Mouse (Mus musculus): ENCODE results near the gene Baz2b.

Gene Baz2b

GRCm38 (mm10) chr2:60209703-60210651 is at the start of gene Baz2b, which contains the start of gene March7:
Gene Baz2b, minus strand, starts transcription at chr2:60209839.
Gene March7, plus strand, starts transcription at chr2:60209887.
- in situ Hi-C loops (cut with MboI, MseI): loop anchor here (5.0 to 25.0 kb wide), 2 partner anchors 78 to 1402 kb away; no protein-coding TSS in a partner anchor

- in situ Hi-C loops (cut with MboI, MseI): no loop called here
Measured at GRCm38 (mm10) chr2:60259186-60259585, 49.5 kb upstream of the Baz2b start.

- in situ Hi-C loops (cut with MboI, MseI): no loop called here
Measured at GRCm38 (mm10) chr2:60256751-60257150, 47.1 kb upstream of the Baz2b start.

GRCm38 (mm10) chr2:60253506-60253905 is 43.9 kb upstream of the Baz2b start:
- in situ Hi-C loops (cut with MboI, MseI): no loop called here

- in situ Hi-C loops (cut with MboI, MseI): no loop called here
Measured at GRCm38 (mm10) chr2:60252782-60253181, 43.1 kb upstream of the Baz2b start.

GRCm38 (mm10) chr2:60234506-60234905 is 24.9 kb upstream of the Baz2b start:
- in situ Hi-C loops (cut with MboI, MseI): no loop called here

GRCm38 (mm10) chr2:60233147-60233546 is 23.5 kb upstream of the Baz2b start:
- in situ Hi-C loops (cut with MboI, MseI): no loop called here

- in situ Hi-C loops (cut with MboI, MseI): no loop called here
Measured at GRCm38 (mm10) chr2:60230361-60230760, 20.7 kb upstream of the Baz2b start.

- in situ Hi-C loops (cut with MboI, MseI): no loop called here
Measured at GRCm38 (mm10) chr2:60228470-60228869, 18.8 kb upstream of the Baz2b start.

- in situ Hi-C loops (cut with MboI, MseI): loop anchor here (25.0 kb wide), 1 partner anchor 1389 kb away; no protein-coding TSS in a partner anchor
Measured at GRCm38 (mm10) chr2:60223489-60223888, 13.8 kb upstream of the Baz2b start.

- in situ Hi-C loops (cut with MboI, MseI): loop anchor here (25.0 kb wide), 1 partner anchor 1390 kb away; no protein-coding TSS in a partner anchor
Measured at GRCm38 (mm10) chr2:60221954-60222353, 12.3 kb upstream of the Baz2b start.

GRCm38 (mm10) chr2:60221236-60221635 is 11.6 kb upstream of the Baz2b start:
- in situ Hi-C loops (cut with MboI, MseI): loop anchor here (25.0 kb wide), 1 partner anchor 1391 kb away; no protein-coding TSS in a partner anchor

- in situ Hi-C loops (cut with MboI, MseI): loop anchor here (25.0 kb wide), 1 partner anchor 1395 kb away; no protein-coding TSS in a partner anchor
Measured at GRCm38 (mm10) chr2:60217620-60218019, 8.0 kb upstream of the Baz2b start.

- in situ Hi-C loops (cut with MboI, MseI): loop anchor here (25.0 kb wide), 1 partner anchor 1396 kb away; no protein-coding TSS in a partner anchor
Measured at GRCm38 (mm10) chr2:60216547-60217153, 7.0 kb upstream of the Baz2b start.

GRCm38 (mm10) chr2:60214683-60215082 is 5.0 kb upstream of the Baz2b start:
- in situ Hi-C loops (cut with MboI, MseI): loop anchor here (25.0 kb wide), 1 partner anchor 1398 kb away; no protein-coding TSS in a partner anchor

- in situ Hi-C loops (cut with MboI, MseI): loop anchor here (25.0 kb wide), 1 partner anchor 1400 kb away; no protein-coding TSS in a partner anchor
Measured at GRCm38 (mm10) chr2:60212488-60212887, 2.8 kb upstream of the Baz2b start.

GRCm38 (mm10) chr2:60210821-60211220 is 1.2 kb upstream of the Baz2b start:
- in situ Hi-C loops (cut with MboI, MseI): loop anchor here (25.0 kb wide), 1 partner anchor 1401 kb away; no protein-coding TSS in a partner anchor

GRCm38 (mm10) chr2:60209122-60209611 is 472 bp downstream of the Baz2b start:
- in situ Hi-C loops (cut with MboI, MseI): loop anchor here (5.0 to 25.0 kb wide), 2 partner anchors 77 to 1403 kb away; no protein-coding TSS in a partner anchor

- in situ Hi-C loops (cut with MboI, MseI): loop anchor here (5.0 to 25.0 kb wide), 2 partner anchors 73 to 1407 kb away; no protein-coding TSS in a partner anchor
Measured at GRCm38 (mm10) chr2:60205795-60206194, 3.8 kb downstream of the Baz2b start.

GRCm38 (mm10) chr2:60204162-60204561 is 5.5 kb downstream of the Baz2b start:
- in situ Hi-C loops (cut with MboI, MseI): loop anchor here (25.0 kb wide), 1 partner anchor 1408 kb away; no protein-coding TSS in a partner anchor

GRCm38 (mm10) chr2:60203733-60204132 is 5.9 kb downstream of the Baz2b start:
- in situ Hi-C loops (cut with MboI, MseI): loop anchor here (25.0 kb wide), 1 partner anchor 1409 kb away; no protein-coding TSS in a partner anchor

All from T-helper 1 cell (primary cell).